Comparison of ENCODE assay signal across 24 mouse cellular contexts in genomic region chr1:90573831-90574230, GRCm38 (mm10). TPM values are rescaled to one million over a fixed set of nuclear protein-coding genes. Genes with fewer than 3 reads are reported as not detected.
DNase-seq lines count a peak whose midpoint lies in the region; ATAC-seq and TF ChIP-seq lines count a peak whose summit lies in the region.
"Had no signal": no experiment of that assay in that cellular context is flagged by ENCODE, and none has a peak within 500 bp of the region (broad histone marks: within the 10 kb centered on the region; RNA-seq: fewer than 3 reads in every experiment).

No protein-coding gene starts in this region.

- peaks cover 10% of the 10 kb centered on the region; the same call in 1 of the 2 replicates for H3K4me1 ChIP-seq in midbrain, embryonic 11.5 days (ENCODE audit: control insufficient read depth, insufficient read depth, low read length)
- peaks cover 26% of the 10 kb centered on the region for H3K4me1 ChIP-seq in midbrain, embryonic 10.5 days
- H3K4me1 ChIP-seq: embryonic facial prominence, embryonic 13.5 days; embryonic facial prominence, embryonic 15.5 days had no signal

- no peak for ATAC-seq in midbrain, embryonic 11.5 days (ENCODE audit: low FRiP score)
- ATAC-seq: forebrain, embryonic 14.5 days; forebrain, embryonic 16.5 days had no signal

- H3K4me2 ChIP-seq in midbrain, embryonic 11.5 days, result no peak overlapping the region
- H3K4me2 ChIP-seq in myocyte (ENCODE audit: low read depth), result no peak overlapping the region
- H3K4me2 ChIP-seq: embryonic facial prominence, embryonic 13.5 days; embryonic facial prominence, embryonic 15.5 days; forebrain, embryonic 12.5 days had no signal

- H3K9ac ChIP-seq in midbrain, embryonic 11.5 days (ENCODE audit: low read length), result no peak overlapping the region
- H3K9ac ChIP-seq: embryonic facial prominence, embryonic 13.5 days; embryonic facial prominence, embryonic 15.5 days; forebrain, embryonic 12.5 days had no signal

- H3K9me3 ChIP-seq in midbrain, embryonic 11.5 days (ENCODE audit: control insufficient read depth, low read length), result no peaks in the 10 kb centered on the region
- H3K9me3 ChIP-seq in midbrain, embryonic 10.5 days (replicated peaks), result no peaks in the 10 kb centered on the region; the same call in 1 of the 2 replicates
- H3K9me3 ChIP-seq: embryonic facial prominence, embryonic 15.5 days; forebrain, embryonic 10.5 days; forebrain, embryonic 12.5 days had no signal

- H3K27ac ChIP-seq in layer of hippocampus, adult 2 months, result peak overlapping the region; percentile 53; the same call in 1 of the 2 replicates
- no peak overlapping the region for H3K27ac ChIP-seq in midbrain, embryonic 11.5 days (ENCODE audit: low read depth, low read length)
- no peak overlapping the region for H3K27ac ChIP-seq in midbrain, embryonic 10.5 days (replicated peaks)
- H3K27ac ChIP-seq: embryonic facial prominence, embryonic 13.5 days; embryonic facial prominence, embryonic 15.5 days; forebrain, embryonic 10.5 days; forebrain, embryonic 12.5 days had no signal

- H3K27me3 ChIP-seq in midbrain, embryonic 11.5 days (ENCODE audit: control insufficient read depth, insufficient read depth, low read length), result no peaks in the 10 kb centered on the region
- no peaks in the 10 kb centered on the region; the same call in 1 of the 2 replicates for H3K27me3 ChIP-seq in midbrain, embryonic 10.5 days (ENCODE audit: low read depth, poor library complexity, severe bottlenecking)
- H3K27me3 ChIP-seq in myocyte (ENCODE audit: control insufficient read depth, insufficient read depth, insufficient read length), result no peaks in the 10 kb centered on the region
- H3K27me3 ChIP-seq: embryonic facial prominence, embryonic 13.5 days; embryonic facial prominence, embryonic 15.5 days had no signal

- H3K36me3 ChIP-seq in midbrain, embryonic 11.5 days (ENCODE audit: control insufficient read depth, insufficient read depth, low read length), result no peaks in the 10 kb centered on the region
- no peaks in the 10 kb centered on the region for H3K36me3 ChIP-seq in midbrain, embryonic 10.5 days
- H3K36me3 ChIP-seq in myocyte (ENCODE audit: control insufficient read depth, insufficient read depth), result no peaks in the 10 kb centered on the region
- H3K36me3 ChIP-seq: embryonic facial prominence, embryonic 13.5 days; embryonic facial prominence, embryonic 15.5 days; forebrain, embryonic 10.5 days; forebrain, embryonic 12.5 days had no signal

- WGBS in midbrain, embryonic 11.5 days, result 89% methylated on average over 6 of the region's 6 CpGs
- 90% methylated on average over 6 of the region's 6 CpGs for WGBS in midbrain, embryonic 10.5 days

- H3K79me2 ChIP-seq in myocyte (ENCODE audit: control insufficient read depth, insufficient read depth), result no peaks in the 10 kb centered on the region

- no peak overlapping the region for H3K4me3 ChIP-seq in layer of hippocampus, adult 2 months
- H3K4me3 ChIP-seq in midbrain, embryonic 11.5 days (ENCODE audit: low read depth, low read length), result no peak overlapping the region
- no peak overlapping the region for H3K4me3 ChIP-seq in midbrain, embryonic 10.5 days
- H3K4me3 ChIP-seq in myocyte, result no peak overlapping the region
- H3K4me3 ChIP-seq: embryonic facial prominence, embryonic 13.5 days; embryonic facial prominence, embryonic 15.5 days; erythroblast, embryonic 14.5 days; forebrain, embryonic 10.5 days; forebrain, embryonic 12.5 days had no signal

- DNase-seq in layer of hippocampus, adult 11-12 months (ENCODE audit: low spot score), result peak; percentile 28
- DNase-seq in layer of hippocampus, adult 9-10 months (ENCODE audit: low spot score), result no peak
- DNase-seq in layer of hippocampus, adult 2 months (ENCODE audit: low spot score in 2 of 2), result peak; percentile 17 to 31
- no peak for DNase-seq in layer of hippocampus, postnatal 36 days
- DNase-seq in midbrain, embryonic 11.5 days (ENCODE audit: low spot score, missing footprints), result peak; percentile 41
- DNase-seq in midbrain, embryonic 10.5 days (ENCODE audit: low spot score), result no peak
- DNase-seq in cerebellum, postnatal 14 days, result no peak
- DNase-seq: adrenal gland, adult 2 months; adrenal gland, postnatal 10 days; adrenal gland, postnatal 25 days; cerebellum, adult 11-12 months; cerebellum, adult 2 months; cerebellum, adult 9-10 months; cerebellum, postnatal 10 days; cerebellum, postnatal 36 days; embryo, embryonic 11 days had no signal

- no peak for TF ChIP-seq POLR2A in myocyte (IDR thresholded peaks at IDR 0.05; ENCODE audit: insufficient read length, low read depth)

- H3ac ChIP-seq in myocyte (ENCODE audit: control insufficient read depth, insufficient read length), result no peak overlapping the region

- TF ChIP-seq CTCF in layer of hippocampus, adult 2 months (conservative IDR thresholded peaks at IDR 0.05), result no peak

TF ChIP-seq in myocyte, 11 proteins besides CTCF, POLR2A, EP300 and RAD21:
- TF ChIP-seq REST (IDR thresholded peaks at IDR 0.05; ENCODE audit: insufficient read depth, insufficient read length), result no peak
- peak; percentile 74 for TF ChIP-seq CEBPB (IDR thresholded peaks at IDR 0.05; ENCODE audit: insufficient read depth, poor library complexity, severe bottlenecking)

RNA-seq across cellular contexts. Expression of gene Cops8, which starts 28.9 kb away (rescaled TPM):
- total RNA-seq in layer of hippocampus, adult 2 months (2021), result 100 to 1,000 TPM; 109 to 122 TPM
- total RNA-seq in layer of hippocampus, postnatal 36 days (2021), result 100 to 1,000 TPM; 105 to 111 TPM
- 192 and 203 TPM in 2 replicates for polyA plus RNA-seq in midbrain, embryonic 11.5 days (2014; fragmentation: Nextera tagmentation; extraction: Ambion mirVana)
- 183 and 199 TPM in 2 replicates for polyA plus RNA-seq in midbrain, embryonic 10.5 days (2016; fragmentation: Nextera tagmentation; extraction: Ambion mirVana)
- polyA plus RNA-seq in myocyte (2012; fragmentation: generic; extraction: Trizol), result 98.1 TPM

Comparison
In these comparisons a context has a peak if more than half of its experiments do, and no peak if none do; other contexts are left out.
1. DNase-seq: peak in layer of hippocampus, adult 11-12 months (single experiment), layer of hippocampus, adult 2 months (2 of 2) and midbrain, embryonic 11.5 days (single experiment); none in layer of hippocampus, adult 9-10 months (single experiment), layer of hippocampus, postnatal 36 days (0 of 2), midbrain, embryonic 10.5 days (single experiment) and cerebellum, postnatal 14 days (0 of 2).